Mouse (Mus musculus) MEL (cell line): ENCODE data around the gene Slc45a2. TPM values are rescaled to one million over a fixed set of nuclear protein-coding genes. Genes with fewer than 3 reads are reported as not detected.
"Not testable (repeated sequence)": the region's sequence is repeated elsewhere in the genome, so short reads cannot be mapped to it uniquely, and the experiment has no call there.

Experiments
- DNase-seq: peaks from one replicate; pipeline ENCODE4 v3.0.0; 2011; ENCODE audit warnings: low read depth, low spot score
- H3K27ac ChIP-seq: 2 replicates; pipeline ENCODE4 v1.5.1; 2012; ENCODE audit warnings: low read depth, mild to moderate bottlenecking, control low read depth, low read length, moderate library complexity; ENCODE audit not compliant: control insufficient read depth
- H3K27me3 ChIP-seq, 2 experiments: fragments of 150-350 bp in 1 of 2; sonication (generic) in 1 of 2; 2 replicates each; pipeline ENCODE4 v1.6.1; 2012; ENCODE audit warnings: low read length in 2 of 2, mild to moderate bottlenecking in 2 of 2, improper control_type of control experiment in 1 of 2, moderate library complexity in 1 of 2; ENCODE audit not compliant: insufficient read depth in 2 of 2, control insufficient read depth in 1 of 2
- H3K36me3 ChIP-seq, 2 experiments: 2 replicates each; pipeline ENCODE4 v1.6.1; 2012 to 2014; ENCODE audit warnings: low read length in 2 of 2, improper control_type of control experiment in 1 of 2, inconsistent platforms in 1 of 2, mild to moderate bottlenecking in 1 of 2; ENCODE audit not compliant: insufficient read depth in 2 of 2, control insufficient read depth in 1 of 2
- H3K4me1 ChIP-seq, 2 experiments: fragments of 150-350 bp in 1 of 2; sonication (generic) in 1 of 2; 2 replicates each; pipeline ENCODE4 v1.6.1; 2012; ENCODE audit warnings: low read length in 2 of 2, improper control_type of control experiment in 1 of 2, mild to moderate bottlenecking in 1 of 2; ENCODE audit not compliant: insufficient read depth in 2 of 2, control insufficient read depth in 1 of 2
- H3K4me3 ChIP-seq, 2 experiments: fragments of 150-350 bp in 1 of 2; sonication (generic) in 1 of 2; 2 replicates each; pipeline ENCODE4 v1.5.1; 2012; ENCODE audit warnings: low read depth in 2 of 2, low read length in 2 of 2, mild to moderate bottlenecking in 2 of 2, moderate library complexity in 2 of 2, control low read depth in 1 of 2, improper control_type of control experiment in 1 of 2; ENCODE audit not compliant: control insufficient read depth in 1 of 2, insufficient read depth in 1 of 2
- H3K79me2 ChIP-seq: 2 replicates; pipeline ENCODE4 v1.6.1; 2012; ENCODE audit warnings: mild to moderate bottlenecking, low read length, moderate library complexity; ENCODE audit not compliant: control insufficient read depth, poor library complexity, insufficient read depth
- H3K9ac ChIP-seq: 2 replicates; pipeline ENCODE4 v1.6.1; 2012; ENCODE audit warnings: low read depth, mild to moderate bottlenecking, control low read depth, low read length, moderate library complexity; ENCODE audit not compliant: control insufficient read depth, poor library complexity, severe bottlenecking
- H3K9me3 ChIP-seq: fragments of 150-350 bp; sonication (generic); replicated peaks from 2 replicates; pipeline ENCODE4 v1.6.1; 2012; ENCODE audit warnings: mild to moderate bottlenecking, low read length, improper control_type of control experiment, moderate library complexity; ENCODE audit not compliant: insufficient read depth
- BHLHE40 ChIP-seq: IDR thresholded peaks from 2 replicates; pipeline ENCODE4 v1.6.1; 2012; ENCODE audit warnings: low read depth, mild to moderate bottlenecking, inconsistent platforms, low read length, improper control_type of control experiment, borderline replicate concordance
- E2F4 ChIP-seq: IDR thresholded peaks from 2 replicates; pipeline ENCODE4 v1.6.1; 2011; ENCODE audit warnings: low read depth, low read length, improper control_type of control experiment, borderline replicate concordance
- EP300 ChIP-seq, 2 experiments: IDR thresholded peaks; 2 replicates each; pipeline ENCODE4 v1.6.1; 2011; ENCODE audit warnings: improper control_type of control experiment in 2 of 2, low read length in 2 of 2, low read depth in 1 of 2, mild to moderate bottlenecking in 1 of 2
- GATA1 ChIP-seq: IDR thresholded peaks from 2 replicates; pipeline ENCODE4 v1.6.1; 2011; ENCODE audit warnings: low read depth, low read length, improper control_type of control experiment
- HCFC1 ChIP-seq: IDR thresholded peaks from 2 replicates; pipeline ENCODE4 v1.6.1; 2012; ENCODE audit warnings: low read depth, mild to moderate bottlenecking, inconsistent platforms, low read length, improper control_type of control experiment, moderate library complexity
- KAT2A ChIP-seq: conservative IDR thresholded peaks from 2 replicates; pipeline ENCODE4 v1.6.1; 2012; ENCODE audit warnings: low read depth, low read length, improper control_type of control experiment, inconsistent platforms
- MYC ChIP-seq: IDR thresholded peaks from 2 replicates; pipeline ENCODE4 v1.6.1; 2011; ENCODE audit warnings: low read depth, mild to moderate bottlenecking, low read length, improper control_type of control experiment, moderate library complexity
- NRF1 ChIP-seq: IDR thresholded peaks from 2 replicates; pipeline ENCODE4 v1.6.1; 2014; ENCODE audit warnings: low read depth, mild to moderate bottlenecking, inconsistent platforms, low read length, improper control_type of control experiment, moderate library complexity; ENCODE audit not compliant: poor library complexity, insufficient read depth, severe bottlenecking
- POLR2A ChIP-seq, 2 experiments: IDR thresholded peaks; 2 replicates each; pipeline ENCODE4 v1.6.1; 2011 to 2012; ENCODE audit warnings: low read length in 2 of 2, mild to moderate bottlenecking in 2 of 2, control low read depth in 1 of 2, improper control_type of control experiment in 1 of 2, low read depth in 1 of 2, moderate library complexity in 1 of 2; ENCODE audit not compliant: control insufficient read depth in 1 of 2, insufficient read depth in 1 of 2, poor library complexity in 1 of 2
- POLR2AphosphoS5 ChIP-seq: IDR thresholded peaks from 2 replicates; pipeline ENCODE4 v1.6.1; 2012; ENCODE audit warnings: low read depth, borderline replicate concordance, mild to moderate bottlenecking, inconsistent platforms, low read length, moderate library complexity, mixed read lengths
- RAD21 ChIP-seq: IDR thresholded peaks from 2 replicates; pipeline ENCODE4 v1.6.1; 2011; ENCODE audit warnings: mild to moderate bottlenecking, low read depth, low read length, improper control_type of control experiment
- RCOR1 ChIP-seq: IDR thresholded peaks from 2 replicates; pipeline ENCODE4 v1.6.1; 2012; ENCODE audit warnings: low read depth, mild to moderate bottlenecking, inconsistent platforms, low read length, improper control_type of control experiment
- TCF12 ChIP-seq: IDR thresholded peaks from 2 replicates; pipeline ENCODE4 v1.6.1; 2014; ENCODE audit warnings: low read depth, mild to moderate bottlenecking, inconsistent platforms, low read length, improper control_type of control experiment, moderate library complexity
- UBTF ChIP-seq: IDR thresholded peaks from 2 replicates; pipeline ENCODE4 v1.6.1; 2012; ENCODE audit warnings: low read depth, mild to moderate bottlenecking, inconsistent platforms, low read length, improper control_type of control experiment, moderate library complexity, borderline replicate concordance; ENCODE audit not compliant: insufficient read depth
- USF2 ChIP-seq, 2 experiments: IDR thresholded peaks; 2 replicates each; pipeline ENCODE4 v1.6.1; 2011 to 2012; ENCODE audit warnings: improper control_type of control experiment in 2 of 2, low read length in 2 of 2, borderline replicate concordance in 1 of 2, inconsistent platforms in 1 of 2, low read depth in 1 of 2, mild to moderate bottlenecking in 1 of 2; ENCODE audit not compliant: insufficient read depth in 1 of 2
- polyA plus RNA-seq, 2 experiments: library from polyadenylated mRNA; stranded (reverse) in 1 of 2; unstranded in 1 of 2; fragments of >175 nt in 1 of 2; fragments of >200 nt in 1 of 2; gene quantifications; 2 replicates each; pipeline versions ENCODE4 v1.2.1 to v1.2.4; 2012; ENCODE audit warnings: low replicate concordance in 2 of 2, low read depth in 1 of 2; ENCODE audit not compliant: insufficient read length in 2 of 2, insufficient read depth in 1 of 2, missing spikeins in 1 of 2
- total RNA-seq: library from RNA; depleted of rRNA; stranded (reverse); fragments of 300-350 nt; gene quantifications from 2 replicates; pipeline ENCODE4 v1.2.3, GENCODE M21; 2012

Slc45a2 gene
- total and polyA plus RNA-seq, 3 experiments, result not detected

GRCm38 (mm10) chr15:10982064-10982435 is 18.5 kb upstream of the Slc45a2 start:
- no peak for TF ChIP-seq EP300 (IDR thresholded peaks at IDR 0.05; ENCODE audit: low read depth in 1 of 2, low read length in 2 of 2)
- no peak for TF ChIP-seq KAT2A
- TF ChIP-seq POLR2A (IDR thresholded peaks at IDR 0.05; ENCODE audit: control insufficient read depth in 1 of 2, insufficient read depth in 1 of 2, low read depth in 1 of 2, low read length in 2 of 2, poor library complexity in 1 of 2), result no peak
- no peak for TF ChIP-seq BHLHE40
- no peak for TF ChIP-seq RCOR1
- Histone ChIP-seq H3K36me3 (no peaks in the 10 kb centered on the region), H3K9ac (no peak overlapping the region), H3K4me1 (no peaks in the 10 kb centered on the region), H3K9me3 (no peaks in the 10 kb centered on the region), H3K4me3 (no peak overlapping the region), H3K27ac (no peak overlapping the region), H3K27me3 (no peaks in the 10 kb centered on the region), H3K79me2 (no peaks in the 10 kb centered on the region)
- DNase-seq, result no peak

- Histone ChIP-seq H3K4me3 (no peak overlapping the region), H3K9me3 (no peaks in the 10 kb centered on the region), H3K4me1 (no peaks in the 10 kb centered on the region), H3K27ac (no peak overlapping the region), H3K79me2 (no peaks in the 10 kb centered on the region), H3K9ac (no peak overlapping the region), H3K27me3 (no peaks in the 10 kb centered on the region), H3K36me3 (no peaks in the 10 kb centered on the region)
- no peak for DNase-seq
- TF ChIP-seq E2F4 (no peak), NRF1 (no peak), UBTF (no peak), TCF12 (no peak), MYC (no peak), HCFC1 (no peak), EP300 (IDR thresholded peaks at IDR 0.05; ENCODE audit: low read depth in 1 of 2, low read length in 2 of 2) (no peak), GATA1 (no peak), RAD21 (no peak), USF2 (IDR thresholded peaks at IDR 0.05; ENCODE audit: borderline replicate concordance in 1 of 2, insufficient read depth in 1 of 2, low read depth in 1 of 2, low read length in 2 of 2) (no peak), POLR2AphosphoS5 (no peak)
Measured at GRCm38 (mm10) chr15:10985756-10986155, 14.8 kb upstream of the Slc45a2 start.

- not testable (repeated sequence) for H3K9ac ChIP-seq, H3K9me3 ChIP-seq
Measured at GRCm38 (mm10) chr15:10986477-10986876, 14.0 kb upstream of the Slc45a2 start.

More at GRCm38 (mm10) chr15:10986477-10986876, 14.0 kb upstream of the Slc45a2 start:
- DNase-seq, H3K79me2 ChIP-seq, H3K4me1 ChIP-seq, H3K27me3 ChIP-seq, H3K36me3 ChIP-seq, H3K4me3 ChIP-seq, H3K27ac ChIP-seq: not testable (repeated sequence)
